Mouse (Mus musculus): ENCODE measurements around the gene Prss34. TPM values are rescaled to one million over a fixed set of nuclear protein-coding genes. Genes with fewer than 3 reads are reported as not detected.

The Prss34 gene
- polyA plus RNA-seq, 1 experiment from 2014 or later = not detected

GRCm38 (mm10) chr17:25285033-25285432, 13.2 kb upstream of the Prss34 start:
- 17% methylated on average over 3 of the region's 3 CpGs for WGBS
- H3K27ac ChIP-seq (replicated peaks; ENCODE audit: low read depth, low read length) = no peak overlapping the region
- no peaks in the 10 kb centered on the region for H3K4me1 ChIP-seq (ENCODE audit: control insufficient read depth, insufficient read depth, low read length)
- no peaks in the 10 kb centered on the region for H3K27me3 ChIP-seq (ENCODE audit: control insufficient read depth, insufficient read depth, low read length)
- no peak for ATAC-seq (ENCODE audit: insufficient number of reproducible peaks, low FRiP score, low TSS enrichment, low read depth)
- no peaks in the 10 kb centered on the region for H3K9me3 ChIP-seq (ENCODE audit: control insufficient read depth, low read length)
- no peak overlapping the region for H3K4me2 ChIP-seq (ENCODE audit: low read depth, severe bottlenecking)
- H3K4me3 ChIP-seq (ENCODE audit: low read depth, low read length) = no peak overlapping the region
- peak; percentile 81 for DNase-seq (ENCODE audit: low spot score)
- no peaks in the 10 kb centered on the region for H3K36me3 ChIP-seq (ENCODE audit: control insufficient read depth, insufficient read depth, low read length)
- no peak overlapping the region for H3K9ac ChIP-seq (ENCODE audit: low read length)

- peak; percentile 67 for DNase-seq (ENCODE audit: low spot score)
- no peak overlapping the region for H3K27ac ChIP-seq (replicated peaks; ENCODE audit: low read depth, low read length)
- no peaks in the 10 kb centered on the region for H3K9me3 ChIP-seq (ENCODE audit: control insufficient read depth, low read length)
- no peaks in the 10 kb centered on the region for H3K36me3 ChIP-seq (ENCODE audit: control insufficient read depth, insufficient read depth, low read length)
- H3K4me2 ChIP-seq (ENCODE audit: low read depth, severe bottlenecking) = no peak overlapping the region
- no peak overlapping the region for H3K4me3 ChIP-seq (ENCODE audit: low read depth, low read length)
- H3K27me3 ChIP-seq (ENCODE audit: control insufficient read depth, insufficient read depth, low read length) = no peaks in the 10 kb centered on the region
- H3K4me1 ChIP-seq (ENCODE audit: control insufficient read depth, insufficient read depth, low read length) = no peaks in the 10 kb centered on the region
- no peak overlapping the region for H3K9ac ChIP-seq (ENCODE audit: low read length)
- ATAC-seq (ENCODE audit: insufficient number of reproducible peaks, low FRiP score, low TSS enrichment, low read depth) = no peak
- 23% methylated on average over 4 of the region's 4 CpGs for WGBS
Observed at GRCm38 (mm10) chr17:25288842-25289241, 9.4 kb upstream of the Prss34 start.

- H3K9ac ChIP-seq (ENCODE audit: low read length) = no peak overlapping the region
- no peak for DNase-seq (ENCODE audit: low spot score)
- H3K4me1 ChIP-seq (ENCODE audit: control insufficient read depth, insufficient read depth, low read length) = no peaks in the 10 kb centered on the region
- H3K9me3 ChIP-seq (ENCODE audit: control insufficient read depth, low read length) = no peaks in the 10 kb centered on the region
- no peak for ATAC-seq (ENCODE audit: insufficient number of reproducible peaks, low FRiP score, low TSS enrichment, low read depth)
- no peak overlapping the region for H3K4me3 ChIP-seq (ENCODE audit: low read depth, low read length)
- H3K36me3 ChIP-seq (ENCODE audit: control insufficient read depth, insufficient read depth, low read length) = no peaks in the 10 kb centered on the region
- no peak overlapping the region for H3K4me2 ChIP-seq (ENCODE audit: low read depth, severe bottlenecking)
- 33% methylated on average over 4 of the region's 4 CpGs for WGBS
- no peaks in the 10 kb centered on the region for H3K27me3 ChIP-seq (ENCODE audit: control insufficient read depth, insufficient read depth, low read length)
- no peak overlapping the region for H3K27ac ChIP-seq (replicated peaks; ENCODE audit: low read depth, low read length)
Observed at GRCm38 (mm10) chr17:25290411-25290810, 7.8 kb upstream of the Prss34 start.

GRCm38 (mm10) chr17:25293495-25293894, 4.7 kb upstream of the Prss34 start:
- no peak for DNase-seq (ENCODE audit: low spot score)
- Histone ChIP-seq H3K36me3 (ENCODE audit: control insufficient read depth, insufficient read depth, low read length) (no peaks in the 10 kb centered on the region), H3K9ac (ENCODE audit: low read length) (no peak overlapping the region), H3K4me2 (ENCODE audit: low read depth, severe bottlenecking) (no peak overlapping the region), H3K27me3 (ENCODE audit: control insufficient read depth, insufficient read depth, low read length) (no peaks in the 10 kb centered on the region), H3K4me1 (ENCODE audit: control insufficient read depth, insufficient read depth, low read length) (no peaks in the 10 kb centered on the region), H3K4me3 (ENCODE audit: low read depth, low read length) (no peak overlapping the region), H3K27ac (replicated peaks; ENCODE audit: low read depth, low read length) (no peak overlapping the region), H3K9me3 (ENCODE audit: control insufficient read depth, low read length) (no peaks in the 10 kb centered on the region)
- WGBS = 80% methylated on average over 5 of the region's 5 CpGs
- no peak for ATAC-seq (ENCODE audit: insufficient number of reproducible peaks, low FRiP score, low TSS enrichment, low read depth)

- 68% methylated on average over 1 of the region's 1 CpGs for WGBS
- Histone ChIP-seq H3K4me1 (ENCODE audit: control insufficient read depth, insufficient read depth, low read length) (no peaks in the 10 kb centered on the region), H3K36me3 (ENCODE audit: control insufficient read depth, insufficient read depth, low read length) (no peaks in the 10 kb centered on the region)
Observed at GRCm38 (mm10) chr17:25294111-25294510, 4.1 kb upstream of the Prss34 start.

GRCm38 (mm10) chr17:25308346-25308745, 10.2 kb downstream of the Prss34 start, which contains the start of gene Prss28:
Gene Prss28, plus strand, starts transcription at chr17:25308646.
- H3K9me3 ChIP-seq (ENCODE audit: control insufficient read depth, low read length) = no peaks in the 10 kb centered on the region
- no peak within 1 kb of the TSS for H3K4me3 ChIP-seq (ENCODE audit: low read depth, low read length)
- no peaks in the 10 kb centered on the region for H3K36me3 ChIP-seq (ENCODE audit: control insufficient read depth, insufficient read depth, low read length)
- H3K4me1 ChIP-seq (ENCODE audit: control insufficient read depth, insufficient read depth, low read length) = no peaks in the 10 kb centered on the region
- 63% methylated on average over 4 of the region's 4 CpGs for WGBS
- no peaks in the 10 kb centered on the region for H3K27me3 ChIP-seq (ENCODE audit: control insufficient read depth, insufficient read depth, low read length)
- H3K27ac ChIP-seq (replicated peaks; ENCODE audit: low read depth, low read length) = no peak within 1 kb of the TSS
- ATAC-seq (ENCODE audit: insufficient number of reproducible peaks, low FRiP score, low TSS enrichment, low read depth) (no peak), DNase-seq (ENCODE audit: low spot score) (no peak)
- no peak within 1 kb of the TSS for H3K9ac ChIP-seq (ENCODE audit: low read length)
- H3K4me2 ChIP-seq (ENCODE audit: low read depth, severe bottlenecking) = no peak within 1 kb of the TSS

More at GRCm38 (mm10) chr17:25294111-25294510, 4.1 kb upstream of the Prss34 start:
- Histone ChIP-seq H3K9me3 (ENCODE audit: control insufficient read depth, low read length) (no peaks in the 10 kb centered on the region), H3K27ac (replicated peaks; ENCODE audit: low read depth, low read length) (no peak overlapping the region), H3K4me2 (ENCODE audit: low read depth, severe bottlenecking) (no peak overlapping the region), H3K27me3 (ENCODE audit: control insufficient read depth, insufficient read depth, low read length) (no peaks in the 10 kb centered on the region), H3K9ac (ENCODE audit: low read length) (no peak overlapping the region), H3K4me3 (ENCODE audit: low read depth, low read length) (no peak overlapping the region)
- DNase-seq (ENCODE audit: low spot score) = no peak
- no peak for ATAC-seq (ENCODE audit: insufficient number of reproducible peaks, low FRiP score, low TSS enrichment, low read depth)

GRCm38 (mm10) chr17:25318354-25318753, 20.2 kb downstream of the Prss34 start, which contains the start of gene Prss29:
Gene Prss29, plus strand, starts transcription at chr17:25318654.
- DNase-seq (ENCODE audit: low spot score) (no peak), ATAC-seq (ENCODE audit: insufficient number of reproducible peaks, low FRiP score, low TSS enrichment, low read depth) (no peak)
- no peak within 1 kb of the TSS for H3K27ac ChIP-seq (replicated peaks; ENCODE audit: low read depth, low read length)
- H3K9ac ChIP-seq (ENCODE audit: low read length) = no peak within 1 kb of the TSS
- H3K27me3 ChIP-seq (ENCODE audit: control insufficient read depth, insufficient read depth, low read length) = no peaks in the 10 kb centered on the region
- WGBS = 77% methylated on average over 5 of the region's 5 CpGs
- no peak within 1 kb of the TSS for H3K4me3 ChIP-seq (ENCODE audit: low read depth, low read length)
- H3K4me1 ChIP-seq (ENCODE audit: control insufficient read depth, insufficient read depth, low read length) = no peaks in the 10 kb centered on the region
- no peak within 1 kb of the TSS for H3K4me2 ChIP-seq (ENCODE audit: low read depth, severe bottlenecking)
- H3K9me3 ChIP-seq (ENCODE audit: control insufficient read depth, low read length) = no peaks in the 10 kb centered on the region
- no peaks in the 10 kb centered on the region for H3K36me3 ChIP-seq (ENCODE audit: control insufficient read depth, insufficient read depth, low read length)

- H3K27me3 ChIP-seq (ENCODE audit: control insufficient read depth, insufficient read depth, low read length) = no peaks in the 10 kb centered on the region
- H3K27ac ChIP-seq (replicated peaks; ENCODE audit: low read depth, low read length) = no peak overlapping the region
- WGBS = 91% methylated on average over 8 of the region's 8 CpGs
- ATAC-seq (ENCODE audit: insufficient number of reproducible peaks, low FRiP score, low TSS enrichment, low read depth) (no peak), DNase-seq (ENCODE audit: low spot score) (no peak)
- H3K9me3 ChIP-seq (ENCODE audit: control insufficient read depth, low read length) = no peaks in the 10 kb centered on the region
- no peak overlapping the region for H3K4me3 ChIP-seq (ENCODE audit: low read depth, low read length)
- no peaks in the 10 kb centered on the region for H3K36me3 ChIP-seq (ENCODE audit: control insufficient read depth, insufficient read depth, low read length)
- H3K4me1 ChIP-seq (ENCODE audit: control insufficient read depth, insufficient read depth, low read length) = no peaks in the 10 kb centered on the region
- no peak overlapping the region for H3K4me2 ChIP-seq (ENCODE audit: low read depth, severe bottlenecking)
- no peak overlapping the region for H3K9ac ChIP-seq (ENCODE audit: low read length)
Observed at GRCm38 (mm10) chr17:25320819-25321218, 22.6 kb downstream of the Prss34 start.

- DNase-seq (ENCODE audit: low spot score) = no peak
- Histone ChIP-seq H3K9ac (ENCODE audit: low read length) (no peak overlapping the region), H3K27ac (replicated peaks; ENCODE audit: low read depth, low read length) (no peak overlapping the region), H3K4me2 (ENCODE audit: low read depth, severe bottlenecking) (no peak overlapping the region), H3K4me3 (ENCODE audit: low read depth, low read length) (no peak overlapping the region), H3K36me3 (ENCODE audit: control insufficient read depth, insufficient read depth, low read length) (no peaks in the 10 kb centered on the region), H3K4me1 (ENCODE audit: control insufficient read depth, insufficient read depth, low read length) (no peaks in the 10 kb centered on the region), H3K9me3 (ENCODE audit: control insufficient read depth, low read length) (no peaks in the 10 kb centered on the region), H3K27me3 (ENCODE audit: control insufficient read depth, insufficient read depth, low read length) (no peaks in the 10 kb centered on the region)
- ATAC-seq (ENCODE audit: insufficient number of reproducible peaks, low FRiP score, low TSS enrichment, low read depth) = no peak
- WGBS = 16% methylated on average over 2 of the region's 2 CpGs
Observed at GRCm38 (mm10) chr17:25322930-25323329, 24.7 kb downstream of the Prss34 start.

All from limb, embryonic 11.5 days (tissue).